Mouse (Mus musculus) brain, embryonic 14.5 days (tissue): Measurements from ENCODE around the gene Gnb3.

Experiments
- CTCF ChIP-seq: fragments of 200-500 bp; IDR thresholded peaks from 2 replicates; pipeline ENCODE4 v1.5.1; 2012; ENCODE audit warnings: inconsistent platforms, mild to moderate bottlenecking, moderate library complexity, borderline replicate concordance; ENCODE audit not compliant: insufficient read depth, insufficient read length; ENCODE audit errors: extremely low read depth
- POLR2A ChIP-seq: fragments of 200-500 bp; IDR thresholded peaks from 2 replicates; pipeline ENCODE4 v1.6.1; 2012; ENCODE audit warnings: mild to moderate bottlenecking, inconsistent platforms, borderline replicate concordance; ENCODE audit not compliant: poor library complexity, insufficient read depth, insufficient read length, severe bottlenecking; ENCODE audit errors: extremely low read depth

- no peak for TF ChIP-seq CTCF
- TF ChIP-seq POLR2A, result no peak
Measured at GRCm38 (mm10) chr6:124789519-124789918, 50.6 kb downstream of the Gnb3 start.
